Mouse (Mus musculus): ENCODE results near the gene Abcf2.

DNA sequence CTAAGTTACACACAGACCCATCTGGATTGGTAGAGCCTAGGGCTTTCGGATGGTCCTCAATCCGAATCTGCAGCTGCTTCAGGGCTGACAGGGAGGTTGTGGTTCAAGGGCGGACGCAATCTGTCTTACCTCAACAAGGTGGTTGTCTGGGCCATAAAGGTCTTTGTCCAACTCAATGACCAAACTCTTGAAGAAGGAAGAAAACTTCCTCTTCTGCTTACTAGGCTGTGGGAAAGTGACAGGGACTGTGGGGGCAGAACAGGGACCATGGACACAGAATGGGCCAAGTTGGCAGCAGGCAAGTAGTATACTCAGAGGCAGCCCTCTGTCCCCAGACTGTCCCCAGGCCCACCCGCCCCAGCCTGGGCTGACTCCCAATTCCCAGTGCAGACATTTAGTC, 18.0 kb upstream of the Abcf2 start:
- TF ChIP-seq GATA1 (IDR thresholded peaks at IDR 0.05; ENCODE audit: borderline replicate concordance, low read length) (no peak), FLI1 (IDR thresholded peaks at IDR 0.05; ENCODE audit: low read length) (no peak)
